Mouse (Mus musculus) kidney, embryonic 15.5 days (tissue): ENCODE measurements around the gene Fmnl2. TPM values are rescaled to one million over a fixed set of nuclear protein-coding genes. Genes with fewer than 3 reads are reported as not detected.

Source experiments
- ATAC-seq: fragments of 200-750 bp; cut with Nextera tagmentation; replicated peaks from 2 replicates; pipeline ENCODE4 v1.8.0; 2017; ENCODE audit warnings: moderate TSS enrichment; ENCODE audit not compliant: low FRiP score
- H3K27ac ChIP-seq: fragments of 300-500 bp; sonication (generic); 2 replicates; pipeline ENCODE4 v1.5.1; 2015; ENCODE audit warnings: mild to moderate bottlenecking, inconsistent platforms
- H3K27me3 ChIP-seq: fragments of 300-500 bp; sonication (generic); 2 replicates; pipeline ENCODE4 v1.6.1; 2015; ENCODE audit warnings: inconsistent platforms
- H3K36me3 ChIP-seq: fragments of 300-500 bp; sonication (generic); 2 replicates; pipeline ENCODE4 v1.6.1; 2015; ENCODE audit warnings: inconsistent platforms
- H3K4me1 ChIP-seq: fragments of 300-500 bp; sonication (generic); 2 replicates; pipeline ENCODE4 v1.6.1; 2015; ENCODE audit warnings: inconsistent platforms
- H3K4me2 ChIP-seq: fragments of 300-500 bp; sonication (generic); 2 replicates; pipeline ENCODE4 v1.6.1; 2015; ENCODE audit warnings: moderate library complexity, mild to moderate bottlenecking, inconsistent platforms
- H3K4me3 ChIP-seq: fragments of 300-500 bp; sonication (generic); replicated peaks from 2 replicates; pipeline ENCODE4 v1.5.1; 2015; ENCODE audit warnings: mild to moderate bottlenecking, inconsistent platforms
- H3K9ac ChIP-seq: fragments of 300-500 bp; sonication (generic); 2 replicates; pipeline ENCODE4 v1.6.1; 2015; ENCODE audit warnings: mild to moderate bottlenecking, inconsistent platforms
- H3K9me3 ChIP-seq: fragments of 300-500 bp; sonication (generic); replicated peaks from 2 replicates; pipeline ENCODE4 v1.6.1; 2016; ENCODE audit warnings: inconsistent platforms
- WGBS: fragments of 180-500 bp; shearing (Covaris S2); methylation state at CpG from one replicate; pipeline ENCODE4 v1.1.7; 2015; ENCODE audit warnings: mixed read lengths; 5-methylcytosine and 5-hydroxymethylcytosine counted together
- polyA plus RNA-seq: library from polyadenylated mRNA; unstranded; fragments of >200 nt; fragmentation: Nextera tagmentation; extraction: Ambion mirVana; gene quantifications from 2 replicates; pipeline ENCODE4 v1.2.1, GENCODE M21; 2015

Gene Fmnl2
- polyA plus RNA-seq, 1 experiment from 2014 or later, result 8.0 TPM

GRCm38 (mm10) chr2:53029716-53030431 lies 172.2 kb downstream of the Fmnl2 start:
- H3K4me3 ChIP-seq, result no peak overlapping the region
- WGBS, result 37% methylated on average over 7 of the region's 7 CpGs
- H3K36me3 ChIP-seq, result peaks cover 10% of the 10 kb centered on the region
- 0 out of 2 replicates have a peak overlapping the region, but pooled peaks have one; percentile 12 for H3K4me2 ChIP-seq
- no peak overlapping the region for H3K9ac ChIP-seq
- peaks cover 11% of the 10 kb centered on the region for H3K4me1 ChIP-seq
- peak; percentile 88 for ATAC-seq
- no peaks in the 10 kb centered on the region for H3K27me3 ChIP-seq
- peak overlapping the region; percentile 82 for H3K27ac ChIP-seq
- H3K9me3 ChIP-seq, result no peaks in the 10 kb centered on the region

DNA sequence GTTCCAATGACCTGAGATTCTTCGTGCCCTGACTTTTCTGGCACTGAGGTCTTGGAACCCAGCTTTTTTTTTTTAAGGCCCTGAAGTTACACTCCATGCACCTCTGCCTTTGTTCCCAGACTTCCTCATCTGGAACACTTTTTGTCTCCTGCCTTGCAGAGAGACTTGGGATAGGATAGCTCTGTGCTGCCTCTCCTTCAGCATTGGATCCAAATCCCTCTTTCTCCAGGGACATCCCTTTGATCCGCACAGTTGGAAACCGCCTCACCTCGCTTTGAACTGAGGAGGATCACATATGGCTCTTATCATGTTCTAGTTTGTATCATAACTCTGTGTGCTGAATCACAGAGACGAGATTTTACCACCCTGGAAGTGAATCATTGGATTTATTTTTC lies 172.8 kb downstream of the Fmnl2 start:
- H3K27me3 ChIP-seq, result no peaks in the 10 kb centered on the region
- no peak overlapping the region for H3K4me3 ChIP-seq
- H3K4me2 ChIP-seq, result 0 out of 2 replicates have a peak overlapping the region, but pooled peaks have one; percentile 12
- ATAC-seq, result no peak
- H3K4me1 ChIP-seq, result peaks cover 11% of the 10 kb centered on the region
- WGBS, result 61% methylated on average over 5 of the region's 5 CpGs
- H3K36me3 ChIP-seq, result peaks cover 10% of the 10 kb centered on the region
- H3K9me3 ChIP-seq, result no peaks in the 10 kb centered on the region
- peak overlapping the region; percentile 82 for H3K27ac ChIP-seq
- H3K9ac ChIP-seq, result no peak overlapping the region

DNA sequence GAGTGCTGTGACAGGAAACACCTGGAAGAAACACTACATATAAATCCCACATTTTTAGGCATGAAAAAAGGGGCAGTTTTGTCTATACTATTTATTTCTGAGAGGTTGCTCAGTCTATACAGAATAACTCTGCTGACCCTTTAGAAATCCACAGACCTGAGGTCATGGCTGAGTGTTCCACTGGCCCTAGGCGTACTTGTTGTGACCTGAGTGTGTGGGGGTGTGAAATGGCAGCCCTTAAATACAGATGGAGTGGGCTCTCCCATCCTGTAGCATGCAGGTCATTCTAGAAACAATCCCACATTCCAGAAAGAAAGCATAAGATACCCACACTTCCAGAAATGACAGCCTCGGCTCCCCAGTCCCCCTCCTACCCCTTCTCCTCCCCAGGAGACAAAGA lies 180.6 kb downstream of the Fmnl2 start:
- Histone ChIP-seq H3K27ac (0 out of 2 replicates have a peak overlapping the region, but pooled peaks have one; percentile 22), H3K36me3 (peaks cover 8% of the 10 kb centered on the region; the same call in 1 of the 2 replicates), H3K4me2 (no peak overlapping the region), H3K4me1 (peaks cover 13% of the 10 kb centered on the region), H3K9me3 (no peaks in the 10 kb centered on the region), H3K9ac (no peak overlapping the region), H3K4me3 (no peak overlapping the region), H3K27me3 (no peaks in the 10 kb centered on the region)
- ATAC-seq, result no peak
- 40% methylated on average over 2 of the region's 2 CpGs for WGBS

GRCm38 (mm10) chr2:53038737-53039136 lies 181.1 kb downstream of the Fmnl2 start:
- no peak overlapping the region for H3K4me3 ChIP-seq
- peaks cover 13% of the 10 kb centered on the region for H3K4me1 ChIP-seq
- ATAC-seq, result no peak
- peaks cover 8% of the 10 kb centered on the region; the same call in 1 of the 2 replicates for H3K36me3 ChIP-seq
- no peak overlapping the region for H3K9ac ChIP-seq
- no peak overlapping the region for H3K4me2 ChIP-seq
- 0 out of 2 replicates have a peak overlapping the region, but pooled peaks have one; percentile 22 for H3K27ac ChIP-seq
- 46% methylated on average over 9 of the region's 9 CpGs for WGBS
- H3K9me3 ChIP-seq, result no peaks in the 10 kb centered on the region
- H3K27me3 ChIP-seq, result no peaks in the 10 kb centered on the region

- H3K9ac ChIP-seq, result no peak overlapping the region
- H3K27ac ChIP-seq, result no peak overlapping the region
- H3K27me3 ChIP-seq, result no peaks in the 10 kb centered on the region
- no peak overlapping the region for H3K4me2 ChIP-seq
- ATAC-seq, result no peak
- H3K4me3 ChIP-seq, result no peak overlapping the region
- WGBS, result 78% methylated on average over 6 of the region's 6 CpGs
- H3K36me3 ChIP-seq, result peaks cover 20% of the 10 kb centered on the region
- H3K9me3 ChIP-seq, result no peaks in the 10 kb centered on the region
- no peaks in the 10 kb centered on the region for H3K4me1 ChIP-seq
Observed at GRCm38 (mm10) chr2:53047031-53047430, 189.4 kb downstream of the Fmnl2 start.

GRCm38 (mm10) chr2:53047749-53048387 lies 190.2 kb downstream of the Fmnl2 start:
- Histone ChIP-seq H3K4me1 (no peaks in the 10 kb centered on the region), H3K36me3 (peaks cover 13% of the 10 kb centered on the region), H3K4me2 (no peak overlapping the region), H3K4me3 (no peak overlapping the region), H3K9ac (no peak overlapping the region), H3K9me3 (no peaks in the 10 kb centered on the region), H3K27ac (no peak overlapping the region), H3K27me3 (no peaks in the 10 kb centered on the region)
- no peak for ATAC-seq
- 85% methylated on average over 1 of the region's 1 CpGs for WGBS

DNA sequence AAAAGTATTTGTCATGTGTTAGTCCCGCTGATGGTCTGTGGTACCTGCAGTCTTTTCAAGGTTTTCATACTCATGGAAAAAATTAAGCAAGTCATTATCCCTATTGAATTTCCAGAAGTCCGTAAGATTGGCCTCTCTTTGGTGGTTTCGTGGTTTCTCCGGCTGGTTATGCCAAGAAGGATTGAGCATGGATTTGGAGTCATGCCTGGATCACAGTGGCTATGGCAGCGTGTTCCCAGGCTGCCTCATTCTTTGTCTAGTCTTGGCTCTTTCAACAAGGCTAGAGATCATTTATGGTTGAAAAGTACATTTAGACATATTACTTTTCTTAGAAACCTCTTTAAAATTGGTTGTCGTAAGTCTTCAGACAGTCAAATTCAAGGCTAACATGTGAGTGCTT lies 192.7 kb downstream of the Fmnl2 start:
- WGBS, result 92% methylated on average over 6 of the region's 6 CpGs

DNA sequence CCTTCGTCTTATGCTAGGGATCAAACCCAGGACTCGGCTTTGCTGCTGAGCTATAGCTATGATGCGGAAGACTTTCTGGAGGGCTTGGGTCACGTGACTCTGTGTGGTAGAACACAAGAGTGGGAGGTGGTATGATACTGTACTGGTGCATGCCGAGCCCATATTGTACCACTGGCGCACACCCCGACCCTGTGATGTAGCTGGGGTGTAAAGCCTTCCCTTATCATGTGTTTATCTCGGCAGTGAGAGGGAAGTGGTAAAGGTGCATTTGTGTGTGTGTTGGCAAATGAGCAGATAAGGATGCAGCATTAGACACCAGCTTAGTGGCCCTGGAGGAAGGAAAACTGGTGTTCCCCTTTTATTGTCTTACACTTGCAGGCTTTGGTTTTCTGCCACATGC lies 193.8 kb downstream of the Fmnl2 start:
- Histone ChIP-seq H3K4me1 (0 out of 2 replicates have a peak, but pooled peaks cover 2% of the 10 kb centered on the region), H3K27ac (no peak overlapping the region), H3K9ac (no peak overlapping the region), H3K4me3 (no peak overlapping the region), H3K4me2 (no peak overlapping the region), H3K36me3 (peaks cover 19% of the 10 kb centered on the region), H3K27me3 (no peaks in the 10 kb centered on the region), H3K9me3 (no peaks in the 10 kb centered on the region)
- ATAC-seq, result no peak
- WGBS, result 84% methylated on average over 8 of the region's 8 CpGs

More for the DNA sequence above, 192.7 kb downstream of the Fmnl2 start:
- no peak overlapping the region for H3K9ac ChIP-seq
- no peaks in the 10 kb centered on the region for H3K27me3 ChIP-seq
- H3K4me1 ChIP-seq, result 0 out of 2 replicates have a peak, but pooled peaks cover 2% of the 10 kb centered on the region
- H3K36me3 ChIP-seq, result peaks cover 19% of the 10 kb centered on the region
- H3K4me2 ChIP-seq, result no peak overlapping the region
- no peak for ATAC-seq
- H3K27ac ChIP-seq, result no peak overlapping the region
- H3K4me3 ChIP-seq, result no peak overlapping the region
- no peaks in the 10 kb centered on the region for H3K9me3 ChIP-seq

GRCm38 (mm10) chr2:53053714-53054113 lies 196.1 kb downstream of the Fmnl2 start:
- Histone ChIP-seq H3K27me3 (no peaks in the 10 kb centered on the region), H3K4me1 (0 out of 2 replicates have a peak, but pooled peaks cover 6% of the 10 kb centered on the region), H3K4me2 (no peak overlapping the region), H3K9ac (no peak overlapping the region), H3K27ac (no peak overlapping the region), H3K36me3 (peaks cover 22% of the 10 kb centered on the region), H3K9me3 (no peaks in the 10 kb centered on the region), H3K4me3 (no peak overlapping the region)
- no peak for ATAC-seq
- 68% methylated on average over 7 of the region's 7 CpGs for WGBS

GRCm38 (mm10) chr2:53056556-53056955 lies 198.9 kb downstream of the Fmnl2 start:
- Histone ChIP-seq H3K36me3 (peaks cover 17% of the 10 kb centered on the region), H3K4me3 (no peak overlapping the region), H3K27me3 (no peaks in the 10 kb centered on the region), H3K9me3 (no peaks in the 10 kb centered on the region), H3K27ac (no peak overlapping the region), H3K4me2 (no peak overlapping the region), H3K4me1 (peaks cover 9% of the 10 kb centered on the region; the same call in 1 of the 2 replicates), H3K9ac (no peak overlapping the region)
- WGBS, result 92% methylated on average over 6 of the region's 6 CpGs
- no peak for ATAC-seq

DNA sequence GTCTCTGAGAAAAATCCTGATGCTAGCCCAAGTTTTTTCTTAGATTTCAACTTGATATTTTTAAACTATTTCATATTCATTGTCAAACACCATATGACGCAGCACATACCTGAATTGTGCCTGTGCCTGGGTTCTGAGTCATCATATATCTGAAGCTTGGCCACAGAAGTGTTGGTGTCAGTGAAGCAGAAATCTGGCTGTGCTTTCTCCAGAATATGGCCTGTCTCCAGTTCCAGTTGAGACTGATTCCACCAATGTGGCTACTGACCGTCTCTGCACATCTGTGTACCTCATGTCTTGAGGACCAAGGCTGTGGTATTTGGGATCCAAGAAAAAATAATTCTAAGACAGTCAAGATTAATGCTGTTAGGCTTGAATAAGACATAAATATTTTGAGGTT lies 199.6 kb downstream of the Fmnl2 start:
- H3K27me3 ChIP-seq, result no peaks in the 10 kb centered on the region
- ATAC-seq, result no peak
- H3K4me2 ChIP-seq, result no peak overlapping the region
- H3K36me3 ChIP-seq, result peaks cover 14% of the 10 kb centered on the region
- no peak overlapping the region for H3K27ac ChIP-seq
- H3K4me1 ChIP-seq, result peaks cover 9% of the 10 kb centered on the region; the same call in 1 of the 2 replicates
- H3K9ac ChIP-seq, result no peak overlapping the region
- WGBS, result 80% methylated on average over 2 of the region's 2 CpGs
- H3K9me3 ChIP-seq, result no peaks in the 10 kb centered on the region
- H3K4me3 ChIP-seq, result no peak overlapping the region

GRCm38 (mm10) chr2:53061363-53062000 lies 203.8 kb downstream of the Fmnl2 start:
- 66% methylated on average over 9 of the region's 9 CpGs for WGBS
- Histone ChIP-seq H3K4me2 (no peak overlapping the region), H3K4me1 (peaks cover 7% of the 10 kb centered on the region; the same call in 1 of the 2 replicates), H3K36me3 (0 out of 2 replicates have a peak, but pooled peaks cover 3% of the 10 kb centered on the region), H3K9ac (no peak overlapping the region), H3K9me3 (no peaks in the 10 kb centered on the region), H3K27me3 (no peaks in the 10 kb centered on the region), H3K4me3 (no peak overlapping the region), H3K27ac (no peak overlapping the region)
- ATAC-seq, result no peak
